Mouse (Mus musculus) bone marrow, adult 2 months (tissue): ENCODE results near the gene Sipa1l3.

Source experiments
- CTCF ChIP-seq: fragments of 200-500 bp; IDR thresholded peaks from 2 replicates; pipeline ENCODE4 v1.5.1; 2011; ENCODE audit warnings: low read length, control low read depth; ENCODE audit not compliant: control insufficient read depth, insufficient read depth
- POLR2A ChIP-seq: fragments of 200-500 bp; IDR thresholded peaks from 2 replicates; pipeline ENCODE4 v1.6.1; 2011; ENCODE audit warnings: low read depth, mild to moderate bottlenecking, control low read depth, low read length, borderline replicate concordance; ENCODE audit not compliant: control insufficient read depth

DNA sequence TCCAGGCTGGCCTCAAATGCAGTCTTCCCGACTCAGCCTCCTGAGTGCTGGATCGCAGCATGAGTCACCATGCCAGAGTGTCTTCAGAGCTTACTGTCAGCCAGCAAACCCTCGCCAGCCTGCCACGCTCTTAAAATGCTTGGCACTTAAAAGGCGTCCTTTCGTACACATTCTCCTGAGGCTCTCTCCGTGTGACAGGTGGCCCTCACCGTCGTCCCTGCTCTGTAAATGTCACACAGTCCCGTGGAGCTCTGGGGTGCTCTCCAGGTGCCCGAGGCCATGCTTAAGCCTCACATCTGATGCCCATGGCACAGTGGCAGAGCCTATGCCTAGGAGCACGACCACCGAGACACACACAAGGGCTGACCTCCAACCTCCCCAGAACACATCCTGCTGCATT is 132.1 kb downstream of the Sipa1l3 start:
- TF ChIP-seq CTCF (no peak), POLR2A (no peak)
